Mouse (Mus musculus) hindbrain, embryonic 10.5 days (tissue): ENCODE data around the gene Zfp988. TPM values are rescaled to one million over a fixed set of nuclear protein-coding genes. Genes with fewer than 3 reads are reported as not detected.
"Not testable (repeated sequence)": the region's sequence is repeated elsewhere in the genome, so short reads cannot be mapped to it uniquely, and the experiment has no call there.

Source experiments
- DNase-seq: peaks from one replicate; pipeline ENCODE4 v3.0.0-alpha.2; 2017; ENCODE audit warnings: low spot score
- H3K27ac ChIP-seq: fragments of 300-500 bp; sonication (generic); 2 replicates; pipeline ENCODE4 v1.5.1; 2016; ENCODE audit warnings: mild to moderate bottlenecking, moderate library complexity
- H3K27me3 ChIP-seq: fragments of 300-500 bp; sonication (generic); 2 replicates; pipeline ENCODE4 v1.6.1; 2016; ENCODE audit warnings: mild to moderate bottlenecking; ENCODE audit not compliant: poor library complexity, insufficient read depth, severe bottlenecking
- H3K36me3 ChIP-seq: fragments of 300-500 bp; sonication (generic); 2 replicates; pipeline ENCODE4 v1.6.1; 2016; ENCODE audit warnings: mild to moderate bottlenecking, moderate library complexity
- H3K4me1 ChIP-seq: fragments of 300-500 bp; sonication (generic); replicated peaks from 2 replicates; pipeline ENCODE4 v1.6.1; 2016; ENCODE audit warnings: mild to moderate bottlenecking
- H3K4me3 ChIP-seq: fragments of 300-500 bp; sonication (generic); 2 replicates; pipeline ENCODE4 v1.5.1; 2016; ENCODE audit warnings: mild to moderate bottlenecking, moderate library complexity
- H3K9me3 ChIP-seq: fragments of 300-500 bp; sonication (generic); 2 replicates; pipeline ENCODE4 v1.6.1; 2016; ENCODE audit warnings: mild to moderate bottlenecking, moderate library complexity
- WGBS: fragments of 180-500 bp; shearing (Covaris S2); methylation state at CpG from one replicate; pipeline ENCODE4 v1.1.7; 2016; 5-methylcytosine and 5-hydroxymethylcytosine counted together
- polyA plus RNA-seq: library from polyadenylated mRNA; unstranded; fragments of >200 nt; fragmentation: Nextera tagmentation; extraction: Ambion mirVana; gene quantifications from 2 replicates; pipeline ENCODE4 v1.2.1, GENCODE M21; 2016

Zfp988 gene
- polyA plus RNA-seq, 1 experiment from 2014 or later, result not detected

DNA sequence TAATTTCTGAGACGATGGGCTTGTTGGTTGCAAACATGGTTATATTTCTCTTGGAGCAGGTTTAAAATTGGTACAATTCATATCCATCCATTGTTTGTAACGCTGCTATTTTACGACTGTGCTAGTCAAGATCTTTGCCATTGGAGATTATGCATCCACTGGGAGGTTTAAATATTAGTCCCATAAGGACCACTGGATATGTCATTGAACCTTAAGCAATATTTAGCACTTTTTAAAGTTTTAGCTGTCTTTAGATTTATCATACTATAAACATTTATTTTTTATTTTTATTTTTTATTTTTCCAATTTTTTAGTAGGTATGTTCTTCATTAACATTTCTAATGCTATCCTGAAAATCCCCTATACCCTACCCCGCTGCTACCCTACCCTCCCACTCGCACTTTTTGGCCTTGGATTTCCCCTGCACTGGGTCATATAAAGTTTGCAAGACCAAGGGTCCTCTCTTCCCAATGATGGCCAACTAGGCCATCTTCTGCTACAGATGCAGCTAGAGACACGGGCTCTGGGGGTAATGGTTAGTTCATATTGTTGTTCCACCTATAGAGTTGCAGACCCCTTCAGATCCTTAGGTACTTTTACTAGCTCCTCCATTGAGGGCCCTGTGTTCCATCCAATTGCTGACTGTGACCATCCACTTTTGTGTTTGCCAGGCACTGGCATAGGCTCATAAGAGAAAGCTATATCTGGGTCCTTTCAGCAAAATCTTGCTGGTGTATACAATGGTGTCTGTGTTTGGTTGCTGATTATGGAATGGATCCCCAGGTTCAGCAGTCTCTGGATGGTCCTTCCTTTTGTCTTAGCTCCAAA, 31.1 kb downstream of the Zfp988 start:
- peaks cover 83% of the 10 kb centered on the region for H3K9me3 ChIP-seq
- H3K27ac ChIP-seq, H3K4me1 ChIP-seq, H3K4me3 ChIP-seq, DNase-seq, H3K36me3 ChIP-seq, H3K27me3 ChIP-seq: not testable (repeated sequence)
- 69% methylated on average over 6 of the region's 6 CpGs for WGBS

DNA sequence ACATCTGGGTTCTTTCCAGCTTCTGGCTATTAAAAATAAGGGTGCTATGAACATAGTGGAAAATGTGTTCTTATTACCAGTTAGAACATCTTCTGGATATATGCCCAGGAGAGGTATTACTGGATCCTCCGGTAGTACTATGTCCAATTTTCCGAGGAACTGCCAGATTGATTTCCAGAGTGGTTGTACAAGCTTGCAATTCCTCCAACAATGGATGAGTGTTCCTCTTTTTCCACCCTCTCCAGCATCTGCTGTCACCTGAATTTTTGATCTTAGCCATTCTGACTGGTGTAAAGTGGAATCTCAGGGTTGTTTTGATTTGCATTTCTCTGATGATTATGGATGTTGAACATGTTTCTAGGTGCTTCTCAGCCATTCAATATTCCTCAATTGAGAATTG, 32.0 kb downstream of the Zfp988 start:
- H3K27ac ChIP-seq, H3K4me1 ChIP-seq, H3K36me3 ChIP-seq, H3K27me3 ChIP-seq, H3K4me3 ChIP-seq, DNase-seq: not testable (repeated sequence)
- peaks cover 83% of the 10 kb centered on the region for H3K9me3 ChIP-seq
- WGBS, result 87% methylated on average over 2 of the region's 2 CpGs

DNA sequence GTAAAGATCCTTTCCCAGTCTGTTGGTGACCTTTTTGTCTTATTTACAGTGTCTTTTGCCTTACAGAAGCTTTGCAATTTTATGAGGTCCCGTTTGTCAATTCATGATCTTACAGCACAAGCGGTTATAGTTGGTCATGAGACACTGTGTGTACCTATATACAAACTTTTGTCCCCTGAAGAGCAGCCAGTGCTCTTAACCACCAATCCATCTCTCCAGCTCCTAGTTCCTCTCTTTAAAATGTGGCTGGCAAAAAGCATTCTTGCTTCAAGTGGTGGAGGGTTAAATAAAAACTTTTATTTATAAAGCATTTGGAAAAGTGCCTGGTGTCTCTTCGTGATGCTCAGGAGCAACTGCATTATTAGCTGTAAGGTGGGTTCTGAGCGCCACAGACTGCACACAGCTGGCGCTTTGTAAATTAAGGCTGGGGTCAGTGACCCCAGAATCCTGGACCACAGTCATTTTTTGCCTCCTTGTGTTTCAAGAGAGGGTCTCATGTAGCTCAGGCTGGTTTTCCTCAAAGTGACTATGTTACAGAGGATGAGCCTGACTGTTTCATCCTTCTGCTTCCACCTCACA, 32.6 kb downstream of the Zfp988 start:
- no peak overlapping the region for H3K27ac ChIP-seq
- 75% methylated on average over 5 of the region's 5 CpGs for WGBS
- no peak for DNase-seq
- H3K4me3 ChIP-seq, result no peak overlapping the region
- peaks cover 83% of the 10 kb centered on the region for H3K9me3 ChIP-seq
- no peaks in the 10 kb centered on the region for H3K4me1 ChIP-seq
- no peaks in the 10 kb centered on the region for H3K36me3 ChIP-seq
- no peaks in the 10 kb centered on the region for H3K27me3 ChIP-seq

DNA sequence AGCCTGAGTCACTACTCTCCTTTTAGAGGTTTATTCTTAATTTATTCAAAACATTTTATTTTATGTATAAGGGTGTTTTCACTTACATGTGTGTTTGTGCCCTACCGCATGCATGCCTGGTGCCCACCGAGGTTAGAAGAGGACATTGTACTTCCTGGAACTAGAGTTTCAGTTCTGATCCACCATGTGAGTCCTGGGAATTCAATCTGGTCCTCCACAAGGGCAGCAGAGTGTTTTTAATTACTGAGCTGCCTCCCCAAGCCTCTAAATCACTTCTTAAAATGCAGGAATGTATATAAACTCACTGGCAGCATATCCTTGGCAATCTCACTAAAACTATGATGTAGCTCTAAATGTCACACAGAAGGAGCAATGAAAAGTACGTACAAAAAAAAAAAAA, 33.2 kb downstream of the Zfp988 start:
- 80% methylated on average over 3 of the region's 3 CpGs for WGBS
- DNase-seq, result not testable (repeated sequence)

DNA sequence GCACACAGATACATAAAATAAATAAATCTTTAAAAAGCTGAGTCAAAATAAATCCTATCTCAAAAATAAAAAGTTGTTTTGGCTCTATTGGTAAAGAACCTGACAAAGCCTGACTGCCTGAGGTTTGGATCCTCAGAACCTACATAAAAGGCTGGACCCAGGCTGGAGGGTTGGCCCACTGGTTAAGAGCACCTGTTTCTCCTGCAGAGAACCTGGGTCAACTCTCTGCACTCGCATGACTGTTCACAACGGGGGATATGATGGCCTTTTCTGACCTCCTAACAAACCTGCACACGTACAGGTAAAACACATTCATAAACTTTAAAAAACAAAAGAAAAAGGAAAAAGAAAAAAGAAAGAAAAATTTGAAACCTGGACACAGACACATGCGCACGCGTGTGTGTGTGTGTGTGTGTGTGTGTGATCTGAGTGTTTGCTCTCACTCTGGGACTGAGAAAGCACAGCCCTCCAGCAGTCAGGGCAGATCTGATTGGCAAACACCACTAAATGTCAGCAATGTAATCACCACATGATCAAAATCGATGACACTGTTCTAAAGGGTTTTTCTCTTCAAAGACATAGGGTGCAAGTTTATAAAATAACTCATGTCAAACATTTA, 34.2 kb downstream of the Zfp988 start:
- H3K9me3 ChIP-seq, result peaks cover 81% of the 10 kb centered on the region
- H3K36me3 ChIP-seq, H3K4me3 ChIP-seq, DNase-seq, H3K27me3 ChIP-seq, H3K4me1 ChIP-seq, H3K27ac ChIP-seq: not testable (repeated sequence)
- 73% methylated on average over 7 of the region's 7 CpGs for WGBS

More for the DNA sequence above, 33.2 kb downstream of the Zfp988 start:
- peaks cover 83% of the 10 kb centered on the region for H3K9me3 ChIP-seq
- H3K36me3 ChIP-seq, H3K4me3 ChIP-seq, H3K4me1 ChIP-seq, H3K27ac ChIP-seq, H3K27me3 ChIP-seq: not testable (repeated sequence)

DNA sequence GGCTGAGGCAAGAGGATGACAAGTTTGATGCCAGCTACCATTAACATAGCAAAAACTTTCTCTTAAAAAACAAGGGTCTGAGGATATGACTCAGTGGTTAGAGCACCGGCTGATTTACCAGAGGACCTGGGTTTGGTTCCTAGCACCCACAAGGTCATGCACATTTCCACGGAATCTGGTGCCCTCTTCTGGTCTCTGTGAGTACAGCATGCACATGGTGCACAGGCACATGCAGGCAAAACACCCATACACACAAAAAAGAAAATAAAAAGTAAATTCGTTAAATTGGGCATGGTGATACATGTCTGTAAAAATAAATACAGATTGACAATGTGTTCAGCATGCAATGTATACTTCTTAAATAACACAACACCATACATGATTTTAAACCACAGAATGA, 34.8 kb downstream of the Zfp988 start:
- not testable (repeated sequence) for H3K27ac ChIP-seq, H3K4me1 ChIP-seq, DNase-seq, H3K27me3 ChIP-seq, H3K36me3 ChIP-seq, H3K4me3 ChIP-seq
- 70% methylated on average over 3 of the region's 3 CpGs for WGBS
- peaks cover 80% of the 10 kb centered on the region for H3K9me3 ChIP-seq

DNA sequence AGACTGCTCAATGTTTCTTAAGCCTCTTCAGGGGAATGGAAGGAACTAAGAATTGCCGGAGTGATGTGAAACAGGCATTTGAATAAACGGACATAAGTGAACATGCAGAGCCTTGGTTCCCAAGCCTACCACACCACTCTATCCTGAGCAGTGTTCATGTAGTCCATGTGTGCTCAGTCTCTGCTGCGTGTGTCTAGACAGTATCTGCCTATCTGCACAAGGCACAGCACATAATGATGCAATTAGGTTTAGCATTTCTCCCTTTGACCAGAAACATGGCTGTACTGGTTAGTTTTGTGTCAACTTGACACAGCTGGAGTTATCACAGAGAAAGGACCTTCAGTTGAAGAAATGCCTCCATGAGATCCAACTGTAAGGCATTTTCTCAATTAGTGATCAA, 35.4 kb downstream of the Zfp988 start:
- peaks cover 76% of the 10 kb centered on the region for H3K9me3 ChIP-seq

DNA sequence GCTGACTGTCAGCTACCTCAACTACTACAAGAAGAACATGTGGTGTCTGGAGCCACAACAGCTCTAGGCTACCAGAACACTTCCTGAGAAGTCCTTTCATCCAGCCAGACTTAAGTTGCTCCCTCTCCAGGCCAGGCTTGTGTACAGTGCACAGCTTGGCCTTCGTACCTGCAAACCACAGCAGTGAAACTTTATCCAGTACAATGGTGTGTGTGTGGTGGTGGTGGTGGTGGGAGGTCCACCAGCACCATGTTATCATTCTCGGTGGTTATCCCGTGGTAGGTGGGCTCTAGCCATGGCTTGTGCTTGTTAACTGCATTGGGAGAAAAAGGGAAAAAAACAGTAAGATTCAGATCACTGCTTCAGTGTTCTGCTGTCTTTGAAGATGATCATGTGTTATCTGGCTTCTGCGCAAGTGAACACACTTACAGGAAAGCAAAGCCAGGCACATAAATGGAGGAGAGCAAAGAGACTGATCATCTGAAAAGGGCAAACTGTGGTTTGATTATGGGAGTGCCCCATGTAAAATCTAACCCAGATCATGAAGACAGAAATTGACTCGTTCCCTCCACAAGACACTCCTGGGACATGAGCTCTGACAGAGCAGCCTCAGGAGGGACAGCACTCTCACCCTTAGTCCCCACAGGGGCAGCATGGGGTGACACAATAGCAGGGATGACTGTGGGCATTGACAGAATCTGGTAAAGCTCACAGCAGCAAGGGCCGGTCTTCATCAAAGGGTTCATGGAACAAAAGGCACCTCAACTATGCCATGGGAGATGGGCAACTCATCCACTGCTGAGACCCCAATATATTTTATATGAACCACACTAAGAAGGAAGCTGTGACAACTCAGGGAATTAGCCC, 37.8 kb downstream of the Zfp988 start:
- H3K4me1 ChIP-seq, H3K4me3 ChIP-seq, H3K36me3 ChIP-seq, H3K27me3 ChIP-seq, H3K27ac ChIP-seq: not testable (repeated sequence)
- DNase-seq, result peak; percentile 4
- 78% methylated on average over 6 of the region's 6 CpGs for WGBS
- peaks cover 72% of the 10 kb centered on the region for H3K9me3 ChIP-seq

More for the DNA sequence above, 35.4 kb downstream of the Zfp988 start:
- H3K36me3 ChIP-seq, H3K27me3 ChIP-seq, H3K27ac ChIP-seq, H3K4me3 ChIP-seq, H3K4me1 ChIP-seq, DNase-seq: not testable (repeated sequence)
- WGBS, result 86% methylated on average over 3 of the region's 3 CpGs

DNA sequence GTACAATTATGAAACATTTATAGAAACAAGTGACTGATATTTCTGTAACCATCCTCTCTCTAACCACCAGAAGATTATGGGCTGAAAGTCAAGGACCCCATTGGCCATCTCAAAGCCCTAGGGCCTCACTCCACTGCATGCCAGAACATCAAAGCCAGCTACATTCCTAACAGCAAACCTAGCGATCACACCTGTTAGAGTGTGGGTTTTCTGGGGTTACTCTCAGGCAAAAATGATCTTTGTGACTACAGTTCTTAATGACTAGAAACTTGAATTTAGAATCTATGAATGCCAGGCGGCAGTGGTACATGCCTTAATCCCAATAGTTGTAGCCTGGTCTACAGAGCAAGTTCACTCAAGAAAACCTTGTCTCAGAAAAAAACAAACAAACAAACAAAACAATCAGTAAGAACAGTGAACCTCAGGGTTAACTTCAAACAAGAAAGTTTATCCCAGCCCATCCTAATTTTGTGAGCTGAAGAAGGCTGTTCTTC, 39.6 kb downstream of the Zfp988 start:
- not testable (repeated sequence) for DNase-seq, H3K36me3 ChIP-seq, H3K27ac ChIP-seq, H3K4me1 ChIP-seq, H3K4me3 ChIP-seq, H3K27me3 ChIP-seq
- peaks cover 75% of the 10 kb centered on the region for H3K9me3 ChIP-seq
- WGBS, result 86% methylated on average over 2 of the region's 2 CpGs

DNA sequence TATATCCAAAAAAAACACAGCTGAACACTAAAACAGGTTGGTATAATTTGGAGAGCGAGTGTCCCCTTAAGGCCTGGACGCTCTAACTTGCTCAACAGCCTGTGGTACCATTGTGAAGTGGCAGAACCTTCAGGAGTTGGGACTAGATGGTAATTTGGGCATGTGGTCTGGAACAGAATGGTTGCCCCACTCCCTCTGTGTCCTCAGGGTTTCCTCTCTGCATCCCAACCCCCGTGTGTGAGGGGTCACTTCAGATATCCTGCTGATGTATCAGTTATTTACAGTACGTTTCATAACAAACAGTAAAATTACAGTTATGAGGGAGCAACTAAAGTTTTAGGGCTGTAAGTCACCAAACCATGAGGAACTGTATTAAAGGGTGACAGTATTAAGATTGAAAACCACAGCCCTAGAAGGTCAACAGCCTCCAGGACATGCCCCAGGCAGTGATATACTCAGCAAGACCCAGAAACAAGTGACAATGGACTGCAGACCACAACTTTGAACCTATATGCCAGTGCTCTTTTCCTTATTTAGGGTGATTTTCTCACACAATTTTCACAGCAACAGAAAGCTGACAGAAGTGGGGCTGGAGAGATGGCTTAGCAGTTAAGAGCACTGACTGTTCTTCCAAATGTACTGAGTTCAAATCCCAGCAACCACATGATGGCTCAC, 41.0 kb downstream of the Zfp988 start:
- 74% methylated on average over 4 of the region's 4 CpGs for WGBS
- not testable (repeated sequence) for H3K27ac ChIP-seq, H3K4me1 ChIP-seq, H3K36me3 ChIP-seq, H3K4me3 ChIP-seq, H3K27me3 ChIP-seq, DNase-seq
- peaks cover 80% of the 10 kb centered on the region for H3K9me3 ChIP-seq

DNA sequence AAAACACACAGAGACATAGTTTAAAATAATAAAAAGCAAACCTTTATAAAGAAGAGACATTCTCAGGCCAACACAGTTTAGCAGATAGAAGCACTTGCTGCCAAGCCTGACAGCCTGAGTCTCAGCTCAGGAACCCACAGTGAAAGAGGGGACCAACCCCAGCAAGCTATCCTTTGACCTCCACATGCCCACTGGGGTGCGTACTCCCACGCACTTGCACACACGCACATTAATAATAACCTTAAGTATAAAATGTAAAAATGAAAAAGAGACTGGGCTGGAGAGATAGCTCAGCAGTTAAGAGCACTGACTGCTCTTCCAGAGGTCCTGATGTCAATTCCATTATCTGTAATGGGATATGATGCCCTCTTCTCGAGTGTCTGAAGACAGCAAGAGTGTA, 41.8 kb downstream of the Zfp988 start:
- H3K27ac ChIP-seq, H3K4me3 ChIP-seq, DNase-seq, H3K27me3 ChIP-seq, H3K36me3 ChIP-seq, H3K4me1 ChIP-seq: not testable (repeated sequence)
- peaks cover 83% of the 10 kb centered on the region for H3K9me3 ChIP-seq
- WGBS, result 69% methylated on average over 4 of the region's 4 CpGs

DNA sequence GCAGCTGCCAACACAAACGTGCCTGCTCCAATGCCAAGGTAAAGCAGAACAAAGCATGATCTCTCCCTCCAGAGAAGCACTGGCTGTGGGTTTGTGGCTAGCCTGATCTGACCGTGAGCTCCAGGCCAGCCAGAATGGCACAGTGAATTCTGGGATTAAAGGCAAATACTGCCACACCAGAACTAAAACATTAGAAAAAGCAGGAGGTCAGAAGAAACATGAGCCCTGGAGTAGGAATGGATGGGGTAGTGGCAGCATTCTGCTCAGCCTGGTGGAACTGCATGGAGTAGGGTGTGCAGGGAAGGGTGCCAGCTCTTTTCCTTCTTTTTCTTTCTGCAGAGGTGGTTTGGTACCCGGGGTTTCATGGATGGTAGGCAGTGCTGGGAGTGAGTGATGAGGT, 42.4 kb downstream of the Zfp988 start:
- H3K36me3 ChIP-seq, H3K4me3 ChIP-seq, DNase-seq, H3K27me3 ChIP-seq, H3K27ac ChIP-seq, H3K4me1 ChIP-seq: not testable (repeated sequence)
- 81% methylated on average over 2 of the region's 3 CpGs for WGBS
- H3K9me3 ChIP-seq, result peaks cover 81% of the 10 kb centered on the region
